Mouse (Mus musculus) left cerebral cortex, adult 18-20 months (tissue): ENCODE results near the gene Plscr3. TPM values are rescaled to one million over a fixed set of nuclear protein-coding genes. Genes with fewer than 3 reads are reported as not detected.

Source experiments
- DNase-seq, 2 experiments: peaks; one replicate each; pipeline ENCODE4 v3.0.0; 2021 to 2022; ENCODE audit warnings: low spot score in 2 of 2, mixed read lengths in 1 of 2
- long read RNA-seq, 2 experiments: library from polyadenylated mRNA; stranded (forward); transcript quantifications; one replicate each; pipeline ENCODE4 v2.0.0; 2021
- total RNA-seq, 2 experiments: library from RNA; stranded (reverse); gene quantifications; 2 replicates each; pipeline ENCODE4 v1.2.3; 2021

Gene Plscr3
- 10 to 100 TPM; 15.6 to 17.7 TPM for total RNA-seq
- long read RNA-seq, experiment 1, transcript Plscr3-203 (8 exons, 2,785 nt) = major isoform, 7 of 22 reads
- long read RNA-seq, experiment 1, transcript Plscr3-201 (7 exons, 1,927 nt) = minor isoform, 6 of 22 reads
- long read RNA-seq, experiment 1, partial matches to known transcripts = 1 of 22 reads
- long read RNA-seq, experiment 1, other reads (novel, unspliced or antisense) = 7 of 22 reads
- long read RNA-seq, experiment 2, transcript Plscr3-201 (7 exons, 1,927 nt) = major isoform, 9 of 23 reads
- long read RNA-seq, experiment 2, transcript Plscr3-203 (8 exons, 2,785 nt) = major isoform, 9 of 23 reads
- long read RNA-seq, experiment 2, partial matches to known transcripts = 3 of 23 reads
- long read RNA-seq, experiment 2, other reads (novel, unspliced or antisense) = 1 of 23 reads

GRCm38 (mm10) chr11:69846198-69846680, at the start of gene Plscr3:
Gene Plscr3 (plus strand): TSS chr11:69846376.
- DNase-seq = peak; percentile 80 to 87

GRCm38 (mm10) chr11:69797924-69798323, 48.3 kb upstream of the Plscr3 start:
- DNase-seq = no peak

DNA sequence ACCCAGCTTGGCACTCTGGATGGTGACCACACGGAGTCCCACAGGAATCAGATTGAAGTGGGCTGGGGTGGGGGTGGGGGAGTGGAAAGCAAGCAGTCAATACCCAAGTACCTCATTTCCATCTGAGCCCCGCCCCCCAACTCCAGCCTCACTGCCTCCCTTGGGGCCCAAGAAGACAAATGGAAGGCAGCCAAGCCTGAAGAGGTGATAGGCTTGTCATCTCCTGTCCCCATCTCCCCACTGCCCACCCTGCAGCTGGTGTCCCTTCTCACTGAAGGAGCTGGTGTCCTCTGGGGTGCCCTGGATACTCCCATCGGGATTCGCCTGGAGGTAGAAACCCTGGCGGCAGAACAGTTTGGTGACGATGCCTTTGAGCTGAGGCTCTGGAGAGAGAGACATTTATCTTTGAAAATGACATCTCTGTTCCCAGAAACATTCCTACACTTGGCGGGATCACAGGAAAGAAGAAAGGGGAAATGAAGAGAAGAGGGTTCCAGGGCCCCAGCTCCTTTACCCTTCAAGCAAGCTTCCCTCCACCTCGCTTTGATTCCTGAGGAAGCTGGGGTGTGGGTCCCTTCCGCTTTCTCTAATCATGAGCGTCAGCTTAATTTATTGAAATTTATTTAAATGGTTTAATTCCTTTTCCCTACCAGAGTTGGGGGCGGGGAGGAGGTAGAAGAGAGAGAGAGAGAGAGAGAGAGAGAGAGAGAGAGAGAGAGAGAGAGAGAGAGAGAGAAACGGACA, 46.6 kb upstream of the Plscr3 start:
- no peak for DNase-seq

DNA sequence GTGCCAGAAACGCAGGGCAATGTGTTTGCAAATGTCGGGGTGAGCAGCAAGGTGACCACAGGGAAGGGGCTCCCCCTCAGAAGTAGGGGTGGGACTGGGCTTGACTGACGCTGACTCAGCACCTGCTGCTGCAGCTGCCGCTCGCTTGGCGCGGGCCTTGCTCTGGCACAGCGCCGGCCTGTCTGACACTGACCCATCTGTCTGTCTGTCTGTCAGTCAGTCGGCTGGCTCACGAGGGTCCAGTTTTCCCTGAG, 46.1 kb upstream of the Plscr3 start:
- no peak for DNase-seq

- DNase-seq = no peak
Observed at GRCm38 (mm10) chr11:69800392-69801197, 45.6 kb upstream of the Plscr3 start.

DNA sequence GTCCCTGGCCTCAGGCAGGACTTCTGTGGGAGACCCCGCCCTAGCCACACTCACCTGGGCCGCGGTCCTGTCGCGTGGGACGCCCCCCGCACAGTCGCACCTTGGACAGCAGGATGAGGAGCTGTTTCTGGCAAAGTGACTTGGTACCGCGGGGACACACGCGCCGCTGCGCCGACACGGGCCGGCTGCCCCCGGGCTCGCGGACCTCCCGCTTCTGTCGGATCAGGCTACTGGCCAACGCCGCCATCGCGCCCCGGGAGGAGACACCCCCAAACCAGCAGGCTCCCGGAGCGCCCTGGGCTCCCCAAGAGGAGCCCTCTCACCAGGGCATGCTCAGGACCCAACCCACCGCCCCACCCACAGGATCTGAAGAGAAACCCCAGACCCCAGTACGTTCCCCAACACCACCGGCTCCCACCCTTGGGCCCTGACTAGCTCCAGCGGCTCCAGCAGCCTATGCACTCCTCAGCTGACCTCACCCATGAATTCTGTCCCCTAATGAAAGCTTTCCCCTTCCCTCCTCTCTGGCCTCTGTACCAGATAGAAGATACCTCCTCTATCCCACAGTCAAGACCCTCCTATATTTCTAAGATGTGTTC, 44.7 kb upstream of the Plscr3 start, which contains the start of gene Fgf11:
Fgf11 (minus strand) TSS at position 479 of the 599 bp plus-strand sequence.
- no peak for DNase-seq

DNA sequence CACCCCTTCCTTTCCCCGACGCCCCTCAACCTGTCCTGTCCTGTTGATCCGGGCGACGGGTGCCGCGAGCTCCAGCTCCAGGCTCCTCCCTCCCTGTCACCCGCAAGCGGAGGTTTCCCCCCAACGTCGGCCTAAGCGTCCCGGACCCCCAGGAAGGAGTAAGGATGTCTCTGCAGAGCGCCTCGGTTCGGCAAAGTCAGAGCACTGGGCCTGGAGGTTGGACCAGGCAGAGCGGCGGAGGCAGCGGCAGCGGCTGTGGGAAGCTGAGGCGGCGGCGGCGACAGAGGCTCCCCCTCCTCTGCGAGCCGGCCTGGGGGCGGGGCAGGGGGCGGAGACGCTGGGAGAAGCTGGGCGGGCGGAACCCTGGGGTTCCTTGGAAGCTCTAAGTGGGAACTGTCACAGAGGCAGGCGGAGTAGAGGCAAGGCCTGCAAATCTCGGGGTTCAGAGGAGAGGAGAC, 43.5 kb upstream of the Plscr3 start:
- DNase-seq = peak; percentile 59 to 78

GRCm38 (mm10) chr11:69803328-69803727, 42.8 kb upstream of the Plscr3 start:
- DNase-seq = no peak

DNA sequence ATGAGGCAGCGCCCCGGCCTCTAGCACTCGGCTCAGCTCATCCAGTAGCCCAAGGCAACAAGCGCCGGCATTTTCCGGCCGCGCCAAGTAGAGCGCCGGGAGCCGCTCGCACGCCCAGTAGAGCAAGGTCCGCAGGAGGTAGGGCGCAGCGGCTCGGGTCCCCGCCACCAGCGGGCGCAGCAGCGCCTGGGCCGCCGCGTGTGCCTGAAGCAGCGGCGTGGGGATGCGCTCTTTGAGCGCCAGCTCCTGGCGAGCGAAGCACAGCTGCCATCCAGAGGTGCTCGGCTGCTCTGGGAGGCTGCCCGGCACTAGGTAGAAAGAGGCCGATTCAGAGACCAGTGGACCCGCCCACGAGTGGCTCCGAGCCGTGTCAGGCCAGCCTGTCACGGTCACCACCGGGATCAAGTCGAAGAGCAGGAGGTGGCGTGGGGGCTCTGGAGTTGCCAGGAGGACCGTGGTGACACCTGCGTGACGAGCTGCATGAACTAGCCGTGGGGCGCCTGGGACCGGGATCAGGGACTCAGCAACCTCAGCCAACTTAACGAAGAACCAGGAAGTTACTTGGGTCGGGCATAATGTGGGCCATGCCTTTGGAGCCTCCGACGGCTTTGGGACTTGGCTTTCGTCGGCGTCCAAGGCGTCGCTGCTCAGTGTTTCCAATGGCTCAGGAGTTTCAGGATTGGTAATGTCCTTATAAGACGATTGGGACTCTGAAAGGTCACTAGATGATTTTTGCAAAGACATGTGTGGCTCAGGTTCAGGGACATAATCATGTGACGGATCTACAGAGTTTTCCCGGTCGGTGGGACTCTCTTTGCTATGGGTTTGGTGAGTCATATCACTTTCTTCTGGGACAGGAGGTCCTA, 42.2 kb upstream of the Plscr3 start:
- peak; percentile 57 to 78 for DNase-seq

- DNase-seq = no peak
Observed at GRCm38 (mm10) chr11:69804652-69804940, 41.6 kb upstream of the Plscr3 start.

- no peak for DNase-seq
Observed at GRCm38 (mm10) chr11:69804972-69805909, 40.9 kb upstream of the Plscr3 start, which contains the start of gene Tmem102. Gene Tmem102 (minus strand): TSS chr11:69805624.

DNA sequence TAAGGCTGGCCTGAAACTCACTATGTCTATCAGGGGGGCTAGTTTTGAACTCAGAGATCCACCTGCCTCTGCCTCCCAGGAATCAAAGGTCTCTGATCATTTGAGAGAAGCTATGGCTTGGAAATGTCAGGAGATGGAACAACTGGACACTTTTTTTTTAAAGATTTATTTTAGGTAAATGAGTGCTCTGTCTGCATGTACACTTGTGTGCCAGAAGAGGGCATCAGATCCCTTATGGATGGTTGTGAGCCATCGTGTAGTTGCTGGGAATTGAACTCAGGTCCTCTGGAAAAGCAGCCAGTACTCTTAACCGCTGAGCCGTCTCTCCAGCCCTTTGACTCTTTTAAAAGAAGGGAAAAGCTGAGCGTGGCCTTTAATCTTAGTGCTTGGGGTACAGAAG, 39.8 kb upstream of the Plscr3 start:
- DNase-seq = no peak

- DNase-seq = no peak
Observed at GRCm38 (mm10) chr11:69807641-69808040, 38.5 kb upstream of the Plscr3 start.

GRCm38 (mm10) chr11:69810280-69810679, 35.9 kb upstream of the Plscr3 start:
- no peak for DNase-seq

DNA sequence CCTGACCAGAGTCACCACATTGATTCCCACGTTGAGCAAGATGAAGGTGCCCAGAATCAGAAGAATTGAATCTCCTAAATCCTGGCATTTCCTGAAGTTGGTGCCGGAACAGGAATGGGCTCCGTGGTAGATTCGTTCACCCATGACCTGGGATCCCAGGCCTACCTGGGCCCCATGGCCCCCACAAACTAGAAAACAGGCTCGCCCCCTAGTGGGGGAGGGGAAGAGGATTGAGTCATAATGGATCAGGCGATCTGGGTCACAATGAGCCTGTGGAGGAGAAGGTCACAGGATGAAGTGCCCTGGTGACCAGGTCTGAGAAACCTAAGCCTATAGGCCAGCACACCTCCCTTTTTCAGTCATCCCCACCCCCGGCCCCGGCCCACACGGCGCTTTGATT, 31.0 kb upstream of the Plscr3 start, which contains the start of gene Gm39566:
Gm39566 (minus strand) TSS at position 144 of the 400 bp plus-strand sequence.
- no peak for DNase-seq

DNA sequence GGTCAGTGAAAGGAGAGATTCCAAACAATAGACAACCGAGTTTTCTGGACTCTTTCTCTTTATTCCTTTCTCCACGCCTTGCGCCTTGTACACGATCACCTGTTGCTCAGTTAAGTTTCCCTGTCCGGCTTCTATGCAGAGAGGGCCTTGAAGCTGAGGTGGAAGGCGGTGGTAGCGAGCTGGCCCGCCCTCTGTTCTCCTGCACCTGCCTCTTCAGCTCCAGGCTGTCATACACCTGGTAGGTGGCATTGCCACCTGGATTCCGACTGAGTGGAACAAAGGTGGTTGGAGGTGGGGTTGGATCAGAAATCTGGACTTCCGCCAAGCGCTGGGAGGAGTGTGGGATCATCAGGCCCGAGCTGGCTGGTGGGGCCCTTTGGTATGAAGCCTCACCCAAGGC, 29.7 kb upstream of the Plscr3 start:
- no peak for DNase-seq

- no peak for DNase-seq
Observed at GRCm38 (mm10) chr11:69818365-69818764, 27.8 kb upstream of the Plscr3 start, which contains the start of gene Spem2. Gene Spem2 (minus strand): TSS chr11:69818465.

DNA sequence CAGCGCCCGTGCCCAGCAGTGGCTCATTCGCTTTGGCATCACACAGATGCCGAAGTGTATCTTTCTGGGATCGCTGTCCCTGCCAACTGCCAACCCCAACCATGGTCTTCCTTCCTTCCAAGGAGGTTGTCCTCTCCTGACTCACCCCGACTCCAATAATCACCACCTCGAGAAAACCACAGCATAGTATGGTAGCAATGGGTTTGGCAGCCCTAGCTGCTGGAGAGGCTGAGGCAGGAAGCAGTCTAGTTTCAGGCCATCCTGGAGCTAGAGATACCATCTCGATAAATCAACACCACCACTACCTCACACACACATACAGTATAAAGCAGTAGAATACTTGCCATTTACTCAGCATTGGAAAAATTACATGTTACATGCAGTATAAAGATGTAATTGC, 27.3 kb upstream of the Plscr3 start:
- no peak for DNase-seq

GRCm38 (mm10) chr11:69822080-69822479, 24.1 kb upstream of the Plscr3 start, which contains the start of gene Spem1:
Gene Spem1 (minus strand): TSS chr11:69822180.
- DNase-seq = no peak
